Mouse (Mus musculus): ENCODE results near the gene Stxbp1.

GRCm38 (mm10) chr2:32818208-32818607, 28.8 kb downstream of the Stxbp1 start:
- TF ChIP-seq CTCF (IDR thresholded peaks at IDR 0.05; ENCODE audit: low read depth), result no peak
- no peak for TF ChIP-seq EP300 (optimal IDR thresholded peaks at IDR 0.05)
